Mouse (Mus musculus) heart, postnatal 0 days (tissue): ENCODE data around the gene Dgkz. TPM values are rescaled to one million over a fixed set of nuclear protein-coding genes. Genes with fewer than 3 reads are reported as not detected.

Source experiments
- ATAC-seq: fragments of 200-750 bp; cut with Nextera tagmentation; 2 replicates; pipeline ENCODE4 v1.8.0; 2017; ENCODE audit warnings: low read depth, moderate number of reproducible peaks, moderate library complexity; ENCODE audit not compliant: insufficient read depth
- DNase-seq: peaks from one replicate; pipeline ENCODE4 v3.0.0-alpha.2; 2016; ENCODE audit warnings: low spot score
- H3K27ac ChIP-seq: fragments of 300-500 bp; sonication (generic); 2 replicates; pipeline ENCODE4 v1.5.1; 2014; ENCODE audit warnings: low read depth, mild to moderate bottlenecking
- H3K27me3 ChIP-seq: fragments of 300-500 bp; sonication (generic); 2 replicates; pipeline ENCODE4 v1.6.1; 2014; ENCODE audit warnings: low read length, mixed read lengths; ENCODE audit not compliant: control insufficient read depth, insufficient read depth
- H3K36me3 ChIP-seq: fragments of 300-500 bp; sonication (generic); replicated peaks from 2 replicates; pipeline ENCODE4 v1.6.1; 2014; ENCODE audit warnings: low read length, mixed read lengths; ENCODE audit not compliant: control insufficient read depth, insufficient read depth
- H3K4me1 ChIP-seq: fragments of 300-500 bp; sonication (generic); 2 replicates; pipeline ENCODE4 v1.6.1; 2014; ENCODE audit warnings: antibody characterized with exemption; ENCODE audit not compliant: control insufficient read depth, insufficient read depth
- H3K4me2 ChIP-seq: fragments of 300-500 bp; sonication (generic); 2 replicates; pipeline ENCODE4 v1.6.1; 2014; ENCODE audit warnings: low read depth, mild to moderate bottlenecking, low read length, moderate library complexity
- H3K4me3 ChIP-seq: fragments of 300-500 bp; sonication (generic); 2 replicates; pipeline ENCODE4 v1.5.1; 2014; ENCODE audit warnings: low read depth, low read length
- H3K9ac ChIP-seq: fragments of 300-500 bp; sonication (generic); replicated peaks from 2 replicates; pipeline ENCODE4 v1.6.1; 2014; ENCODE audit warnings: low read depth, low read length, mixed read lengths
- H3K9me3 ChIP-seq: fragments of 300-500 bp; sonication (generic); replicated peaks from 2 replicates; pipeline ENCODE4 v1.6.1; 2016; ENCODE audit warnings: low read length; ENCODE audit not compliant: control insufficient read depth
- CTCF ChIP-seq: IDR thresholded peaks from 2 replicates; pipeline ENCODE4 v1.5.1; 2016; ENCODE audit warnings: antibody characterized with exemption, control low read depth, low read depth
- EP300 ChIP-seq: IDR thresholded peaks from 2 replicates; pipeline ENCODE4 v1.6.1; 2016; ENCODE audit warnings: antibody characterized with exemption, low read depth
- WGBS: fragments of 180-500 bp; shearing (Covaris S2); extraction: QIAGEN DNeasy Blood & Tissue Kit; methylation state at CpG from one replicate; pipeline ENCODE4 v1.1.7; 2014; 5-methylcytosine and 5-hydroxymethylcytosine counted together
- polyA plus RNA-seq: library from polyadenylated mRNA; unstranded; fragments of >200 nt; fragmentation: Nextera tagmentation; extraction: Ambion mirVana; gene quantifications from 2 replicates; pipeline ENCODE4 v1.2.1, GENCODE M21; 2015
- total RNA-seq: library from RNA; depleted of rRNA; stranded (reverse); fragments of >200 nt; gene quantifications from 2 replicates; pipeline ENCODE4 v1.2.3, GENCODE M21; 2014; ENCODE audit warnings: low replicate concordance

Gene Dgkz
- total and polyA plus RNA-seq, 2 experiments from 2014 or later = 26.2 to 77.9 TPM

GRCm38 (mm10) chr2:91939303-91939935, 36.2 kb downstream of the Dgkz start:
- Histone ChIP-seq H3K4me2 (no peak overlapping the region), H3K9me3 (no peaks in the 10 kb centered on the region), H3K4me3 (no peak overlapping the region), H3K27me3 (no peaks in the 10 kb centered on the region), H3K9ac (no peak overlapping the region), H3K27ac (no peak overlapping the region), H3K4me1 (no peaks in the 10 kb centered on the region), H3K36me3 (peaks cover 87% of the 10 kb centered on the region)
- DNase-seq (no peak), ATAC-seq (no peak)
- 84% methylated on average over 15 of the region's 15 CpGs for WGBS
- TF ChIP-seq CTCF = no peak
- no peak for TF ChIP-seq EP300

GRCm38 (mm10) chr2:91936154-91936553, 39.5 kb downstream of the Dgkz start:
- peaks cover 7% of the 10 kb centered on the region for H3K4me1 ChIP-seq
- H3K4me3 ChIP-seq = no peak overlapping the region

GRCm38 (mm10) chr2:91934826-91935525, 40.7 kb downstream of the Dgkz start:
- Histone ChIP-seq H3K27ac (no peak overlapping the region), H3K36me3 (peaks cover 71% of the 10 kb centered on the region)

More at GRCm38 (mm10) chr2:91936154-91936553, 39.5 kb downstream of the Dgkz start:
- Histone ChIP-seq H3K9me3 (no peaks in the 10 kb centered on the region), H3K4me2 (no peak overlapping the region), H3K27me3 (no peaks in the 10 kb centered on the region), H3K36me3 (peaks cover 83% of the 10 kb centered on the region), H3K9ac (no peak overlapping the region), H3K27ac (no peak overlapping the region)
- DNase-seq (no peak), ATAC-seq (no peak)
- TF ChIP-seq CTCF = no peak
- WGBS = 92% methylated on average over 7 of the region's 7 CpGs

GRCm38 (mm10) chr2:91934016-91934415, 41.6 kb downstream of the Dgkz start:
- no peaks in the 10 kb centered on the region for H3K27me3 ChIP-seq
- no peak overlapping the region for H3K9ac ChIP-seq
- 41% methylated on average over 8 of the region's 8 CpGs for WGBS
- ATAC-seq = no peak
- no peak for DNase-seq
- no peak overlapping the region for H3K27ac ChIP-seq
- no peaks in the 10 kb centered on the region for H3K9me3 ChIP-seq
- H3K4me2 ChIP-seq = no peak overlapping the region
- TF ChIP-seq CTCF (no peak), EP300 (no peak)
- peaks cover 15% of the 10 kb centered on the region for H3K4me1 ChIP-seq
- H3K4me3 ChIP-seq = no peak overlapping the region
- peaks cover 61% of the 10 kb centered on the region for H3K36me3 ChIP-seq

More at GRCm38 (mm10) chr2:91934826-91935525, 40.7 kb downstream of the Dgkz start:
- H3K27me3 ChIP-seq = no peaks in the 10 kb centered on the region
- H3K4me3 ChIP-seq = no peak overlapping the region
- DNase-seq = no peak
- H3K9ac ChIP-seq = no peak overlapping the region
- H3K4me2 ChIP-seq = no peak overlapping the region
- H3K9me3 ChIP-seq = no peaks in the 10 kb centered on the region
- no peak for ATAC-seq
- TF ChIP-seq EP300 (no peak), CTCF (no peak)
- 83% methylated on average over 9 of the region's 9 CpGs for WGBS
- peaks cover 15% of the 10 kb centered on the region for H3K4me1 ChIP-seq

GRCm38 (mm10) chr2:91933471-91933870, 42.2 kb downstream of the Dgkz start:
- 62% methylated on average over 9 of the region's 9 CpGs for WGBS
- H3K27ac ChIP-seq = no peak overlapping the region
- TF ChIP-seq EP300 (no peak), CTCF (no peak)
- no peak overlapping the region for H3K4me3 ChIP-seq
- ATAC-seq (no peak), DNase-seq (no peak)
- H3K9me3 ChIP-seq = no peaks in the 10 kb centered on the region
- peaks cover 15% of the 10 kb centered on the region for H3K4me1 ChIP-seq
- no peaks in the 10 kb centered on the region for H3K27me3 ChIP-seq
- H3K36me3 ChIP-seq = peaks cover 56% of the 10 kb centered on the region
- no peak overlapping the region for H3K4me2 ChIP-seq
- H3K9ac ChIP-seq = no peak overlapping the region
